Mouse (Mus musculus): ENCODE results near the gene Sbk3. TPM values are rescaled to one million over a fixed set of nuclear protein-coding genes. Genes with fewer than 3 reads are reported as not detected.
"Not testable (repeated sequence)": the region's sequence is repeated elsewhere in the genome, so short reads cannot be mapped to it uniquely, and the experiment has no call there.

Sbk3 gene
- polyA plus RNA-seq, 1 experiment from 2014 or later, result not detected

GRCm38 (mm10) chr7:5012681-5013513, 41.9 kb upstream of the Sbk3 start:
- H3K4me2 ChIP-seq (replicated peaks), result peak overlapping the region; percentile 62
- peak overlapping the region; percentile 68 for H3K4me3 ChIP-seq
- peaks cover 10% of the 10 kb centered on the region for H3K4me1 ChIP-seq

GRCm38 (mm10) chr7:5008229-5008628, 37.3 kb upstream of the Sbk3 start:
- peaks cover 3% of the 10 kb centered on the region; the same call in 1 of the 2 replicates for H3K4me1 ChIP-seq
- H3K4me2 ChIP-seq (replicated peaks), result no peak overlapping the region
- ATAC-seq (ENCODE audit: low FRiP score, low read depth), result no peak
- no peak overlapping the region for H3K9ac ChIP-seq
- H3K4me3 ChIP-seq, result no peak overlapping the region
- H3K27ac ChIP-seq, result no peak overlapping the region
- WGBS, result 96% methylated on average over 26 of the region's 26 CpGs
- no peaks in the 10 kb centered on the region for H3K27me3 ChIP-seq
- peaks cover 5% of the 10 kb centered on the region; the same call in 1 of the 2 replicates for H3K9me3 ChIP-seq
- H3K36me3 ChIP-seq, result peaks cover 74% of the 10 kb centered on the region

More at GRCm38 (mm10) chr7:5012681-5013513, 41.9 kb upstream of the Sbk3 start:
- Histone ChIP-seq H3K27ac (no peak overlapping the region), H3K9me3 (peaks cover 5% of the 10 kb centered on the region; the same call in 1 of the 2 replicates), H3K27me3 (no peaks in the 10 kb centered on the region), H3K9ac (no peak overlapping the region), H3K36me3 (peaks cover 65% of the 10 kb centered on the region)
- no peak for ATAC-seq (ENCODE audit: low FRiP score, low read depth)
- 92% methylated on average over 27 of the region's 27 CpGs for WGBS

- not testable (repeated sequence) for H3K4me3 ChIP-seq; H3K9me3 ChIP-seq; H3K9ac ChIP-seq; H3K27ac ChIP-seq; H3K4me1 ChIP-seq; ATAC-seq (ENCODE audit: low FRiP score, low read depth); H3K27me3 ChIP-seq; H3K4me2 ChIP-seq (replicated peaks)
- H3K36me3 ChIP-seq, result peaks cover 21% of the 10 kb centered on the region
- WGBS, result 63% methylated on average over 8 of the region's 8 CpGs
These were observed 31.9 kb upstream of the Sbk3 start for GRCm38 (mm10) chr7:5002876-5003275.

- H3K27ac ChIP-seq, result no peak overlapping the region
- no peaks in the 10 kb centered on the region for H3K36me3 ChIP-seq
- no peak overlapping the region for H3K9ac ChIP-seq
- no peak overlapping the region for H3K4me3 ChIP-seq
- peaks cover 14% of the 10 kb centered on the region for H3K4me1 ChIP-seq
- no peaks in the 10 kb centered on the region for H3K9me3 ChIP-seq
- ATAC-seq (ENCODE audit: low FRiP score, low read depth), result no peak
- H3K27me3 ChIP-seq, result peaks cover 3% of the 10 kb centered on the region; the same call in 1 of the 2 replicates
- WGBS, result 69% methylated on average over 2 of the region's 2 CpGs
- H3K4me2 ChIP-seq (replicated peaks), result no peak overlapping the region
These were observed 28.9 kb upstream of the Sbk3 start for GRCm38 (mm10) chr7:4999876-5000275.

- Histone ChIP-seq H3K4me3 (peak overlapping the region; percentile 81), H3K9me3 (no peaks in the 10 kb centered on the region), H3K36me3 (peaks cover 26% of the 10 kb centered on the region), H3K27me3 (peaks cover 25% of the 10 kb centered on the region), H3K9ac (peak overlapping the region; percentile 83), H3K4me1 (peaks cover 27% of the 10 kb centered on the region), H3K4me2 (replicated peaks) (peak overlapping the region; percentile 85), H3K27ac (no peak overlapping the region)
- ATAC-seq (ENCODE audit: low FRiP score, low read depth), result no peak
- 65% methylated on average over 8 of the region's 8 CpGs for whole genome bisulfite sequencing
These were observed 26.0 kb upstream of the Sbk3 start for GRCm38 (mm10) chr7:4996934-4997333.

- Histone ChIP-seq H3K9ac (peak within 1 kb of the TSS; percentile 83), H3K36me3 (peaks cover 33% of the 10 kb centered on the region), H3K27ac (peak within 1 kb of the TSS; percentile 39; the same call in 1 of the 2 replicates), H3K4me3 (peak within 1 kb of the TSS; percentile 81), H3K9me3 (peaks cover 4% of the 10 kb centered on the region; the same call in 1 of the 2 replicates), H3K4me1 (peaks cover 27% of the 10 kb centered on the region), H3K4me2 (replicated peaks) (peak within 1 kb of the TSS; percentile 85), H3K27me3 (peaks cover 25% of the 10 kb centered on the region)
- ATAC-seq (ENCODE audit: low FRiP score, low read depth), result peak; percentile 86
- 7% methylated on average over 14 of the region's 26 CpGs for WGBS
These were observed 25.3 kb upstream of the Sbk3 start, which contains the start of gene Zfp579 for GRCm38 (mm10) chr7:4996003-4996895. Gene Zfp579 (minus strand): TSS chr7:4996158.

GRCm38 (mm10) chr7:4995268-4996002, 24.5 kb upstream of the Sbk3 start:
- peaks cover 35% of the 10 kb centered on the region for H3K36me3 ChIP-seq
- H3K27me3 ChIP-seq, result peaks cover 25% of the 10 kb centered on the region
- H3K4me3 ChIP-seq, result peak overlapping the region; percentile 81
- peak overlapping the region; percentile 85 for H3K4me2 ChIP-seq (replicated peaks)
- H3K9me3 ChIP-seq, result peaks cover 9% of the 10 kb centered on the region; the same call in 1 of the 2 replicates
- H3K9ac ChIP-seq, result peak overlapping the region; percentile 83
- peak; percentile 68; the same call in 1 of the 2 replicates for ATAC-seq (ENCODE audit: low FRiP score, low read depth)
- H3K4me1 ChIP-seq, result peaks cover 27% of the 10 kb centered on the region
- H3K27ac ChIP-seq, result peak overlapping the region; percentile 39; the same call in 1 of the 2 replicates
- WGBS, result 7% methylated on average over 19 of the region's 19 CpGs

- Histone ChIP-seq H3K9me3 (peaks cover 11% of the 10 kb centered on the region; the same call in 1 of the 2 replicates), H3K36me3 (peaks cover 35% of the 10 kb centered on the region), H3K4me3 (peak overlapping the region; percentile 81), H3K9ac (peak overlapping the region; percentile 83), H3K27ac (no peak overlapping the region), H3K4me1 (peaks cover 27% of the 10 kb centered on the region), H3K27me3 (peaks cover 25% of the 10 kb centered on the region), H3K4me2 (replicated peaks) (peak overlapping the region; percentile 85)
- 46% methylated on average over 59 of the region's 59 CpGs for WGBS
- ATAC-seq (ENCODE audit: low FRiP score, low read depth), result no peak
These were observed 23.2 kb upstream of the Sbk3 start for GRCm38 (mm10) chr7:4993999-4994788.

- Histone ChIP-seq H3K9me3 (peaks cover 11% of the 10 kb centered on the region; the same call in 1 of the 2 replicates), H3K36me3 (peaks cover 35% of the 10 kb centered on the region), H3K4me2 (replicated peaks) (peak overlapping the region; percentile 85), H3K4me3 (peak overlapping the region; percentile 81), H3K27ac (no peak overlapping the region), H3K9ac (peak overlapping the region; percentile 83), H3K27me3 (peaks cover 25% of the 10 kb centered on the region), H3K4me1 (peaks cover 27% of the 10 kb centered on the region)
- 33% methylated on average over 53 of the region's 55 CpGs for WGBS
- no peak for ATAC-seq (ENCODE audit: low FRiP score, low read depth)
These were observed 22.5 kb upstream of the Sbk3 start for GRCm38 (mm10) chr7:4993347-4993998.

- H3K9me3 ChIP-seq, result peaks cover 11% of the 10 kb centered on the region; the same call in 1 of the 2 replicates
- ATAC-seq (ENCODE audit: low FRiP score, low read depth), result no peak
- no peak overlapping the region for H3K4me2 ChIP-seq (replicated peaks)
- H3K36me3 ChIP-seq, result peaks cover 22% of the 10 kb centered on the region
- H3K9ac ChIP-seq, result no peak overlapping the region
- no peak overlapping the region for H3K4me3 ChIP-seq
- no peaks in the 10 kb centered on the region for H3K4me1 ChIP-seq
- H3K27ac ChIP-seq, result no peak overlapping the region
- H3K27me3 ChIP-seq, result peaks cover 9% of the 10 kb centered on the region
- 68% methylated on average over 2 of the region's 2 CpGs for WGBS
These were observed 17.3 kb upstream of the Sbk3 start for GRCm38 (mm10) chr7:4988250-4988649.

Data from limb, embryonic 13.5 days (tissue).